Mouse (Mus musculus) MN1 (cell line): ENCODE measurements around the gene Ghdc.
"Not testable (repeated sequence)": the region's sequence is repeated elsewhere in the genome, so short reads cannot be mapped to it uniquely, and the experiment has no call there.

Experiments
- DNase-seq: peaks from one replicate; pipeline ENCODE4 v3.0.0-alpha.2; 2016; ENCODE audit warnings: low spot score

The Ghdc gene

DNA sequence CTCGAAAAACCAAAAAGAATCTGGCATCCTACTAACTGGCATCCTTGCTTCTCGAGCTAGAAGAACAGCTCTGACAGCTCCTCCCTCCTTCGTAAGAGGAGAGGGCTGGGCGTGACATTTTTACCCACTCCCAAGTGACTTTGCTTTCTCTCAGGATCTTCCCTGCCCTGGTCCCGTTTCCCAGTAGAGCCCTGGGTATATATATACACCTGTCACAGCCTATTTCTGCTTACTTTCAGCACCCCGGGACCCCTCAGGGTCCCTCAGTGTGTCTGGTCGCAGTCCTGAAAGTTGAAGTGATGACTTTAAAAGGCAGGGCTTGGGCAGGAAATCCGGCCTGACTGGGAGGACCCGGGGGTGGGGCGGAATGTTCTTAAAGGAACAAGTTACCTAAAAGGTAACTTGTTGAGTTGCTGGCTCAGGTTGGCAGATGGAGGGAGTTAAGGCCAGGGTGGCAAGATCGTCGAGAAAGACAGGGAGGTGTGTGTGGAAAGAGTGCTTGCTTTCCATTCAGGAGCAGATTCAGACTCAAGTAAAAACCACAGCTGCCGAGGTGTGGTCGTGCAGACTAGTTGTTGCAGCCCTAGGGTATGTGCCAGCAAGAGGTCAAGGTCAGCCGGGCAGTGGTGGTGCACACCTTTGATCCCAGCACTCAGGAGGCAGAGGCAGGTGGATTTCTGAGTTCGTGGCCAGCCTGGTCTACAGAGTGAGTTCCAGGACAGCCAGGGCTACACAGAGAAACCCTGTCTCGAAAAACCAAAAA lies at the start of gene Ghdc:
Gene Ghdc (minus strand): TSS at position 312 of the 763 bp plus-strand sequence.
- DNase-seq: peak; percentile 76

DNA sequence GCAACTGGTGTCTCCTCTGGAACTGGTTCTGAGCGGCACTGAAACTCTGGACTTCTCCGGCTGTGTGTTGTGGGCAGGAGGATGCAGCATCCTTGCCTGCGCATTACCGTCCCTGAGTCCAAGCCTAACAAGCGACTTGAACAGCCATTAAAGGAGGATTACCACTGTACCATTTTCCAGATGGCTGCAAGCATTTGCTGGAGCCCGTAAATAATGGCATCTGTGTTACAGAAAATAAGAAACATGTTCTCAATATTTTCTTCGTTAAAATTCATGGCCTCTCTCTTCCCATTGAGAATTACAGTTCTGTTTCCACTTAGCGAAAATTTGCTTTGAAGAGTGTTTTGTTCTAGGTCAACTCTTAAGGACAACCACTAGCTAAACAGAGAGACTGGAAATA lies 49.3 kb upstream of the Ghdc start:
- no peak for DNase-seq

DNA sequence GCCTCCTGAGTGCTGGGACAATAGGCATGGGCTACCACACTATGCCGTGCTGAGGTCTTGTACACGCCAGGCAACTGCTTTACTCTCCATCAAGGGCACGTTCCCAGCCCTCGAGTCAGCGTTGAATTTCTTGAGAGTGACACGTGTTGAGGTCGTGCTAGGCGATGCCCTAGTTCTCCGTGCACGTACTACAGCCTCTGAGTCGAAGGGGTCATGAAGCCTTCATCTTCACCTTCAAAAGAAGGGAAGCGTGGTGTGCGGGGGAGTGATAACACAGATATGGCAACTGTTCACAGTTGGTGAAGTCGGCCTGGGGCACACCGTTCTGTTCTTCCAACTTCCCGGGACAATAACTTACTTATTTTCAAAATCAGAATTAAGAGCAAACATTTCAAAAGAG lies 48.9 kb upstream of the Ghdc start:
- no peak for DNase-seq

DNA sequence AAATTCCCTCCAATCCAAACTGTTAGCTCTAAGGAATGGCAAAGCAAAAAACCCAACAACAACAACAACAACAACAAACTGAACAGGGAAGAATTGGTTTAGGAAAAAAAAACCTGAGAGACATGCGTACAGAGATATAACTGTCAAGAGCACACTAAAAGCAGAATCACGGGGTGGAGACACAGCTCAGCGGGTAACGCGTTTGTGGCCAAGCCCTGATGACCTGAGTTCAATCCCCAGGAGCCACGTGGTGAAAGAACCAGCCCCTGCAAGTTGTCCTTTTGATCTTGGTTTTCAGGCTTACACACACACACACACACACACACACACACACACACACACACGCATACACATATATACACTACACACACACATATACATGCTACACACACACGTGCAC lies 48.3 kb upstream of the Ghdc start:
- no peak for DNase-seq

DNA sequence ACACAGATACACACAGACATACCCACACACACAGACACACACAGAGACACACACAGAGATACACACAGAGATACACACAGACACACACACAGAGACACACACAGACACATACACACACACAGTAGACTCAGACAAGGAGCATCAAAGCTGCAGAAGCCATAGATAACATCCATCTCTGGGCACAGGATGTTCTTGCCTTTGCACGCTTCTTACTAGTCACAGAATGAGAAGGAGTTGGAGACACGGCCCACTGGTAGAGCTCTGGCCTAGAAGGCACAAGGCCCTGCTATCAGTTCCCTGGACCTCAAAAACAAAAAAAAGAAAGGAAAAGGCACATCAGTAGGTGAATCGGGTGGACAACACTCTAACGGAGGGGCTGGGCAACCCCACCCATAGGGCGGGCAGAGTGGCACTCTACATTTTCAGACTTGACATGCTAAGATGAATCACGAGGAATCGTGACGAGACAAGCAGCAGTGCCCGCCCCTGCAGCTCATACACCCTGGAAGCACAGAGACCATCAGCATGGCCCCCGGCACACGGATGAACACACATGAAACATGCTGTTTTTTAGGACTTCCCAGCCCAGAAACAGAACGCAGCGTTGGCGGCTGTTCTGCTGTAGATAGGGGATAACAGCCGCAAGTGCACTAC lies 47.7 kb upstream of the Ghdc start:
- no peak for DNase-seq

DNA sequence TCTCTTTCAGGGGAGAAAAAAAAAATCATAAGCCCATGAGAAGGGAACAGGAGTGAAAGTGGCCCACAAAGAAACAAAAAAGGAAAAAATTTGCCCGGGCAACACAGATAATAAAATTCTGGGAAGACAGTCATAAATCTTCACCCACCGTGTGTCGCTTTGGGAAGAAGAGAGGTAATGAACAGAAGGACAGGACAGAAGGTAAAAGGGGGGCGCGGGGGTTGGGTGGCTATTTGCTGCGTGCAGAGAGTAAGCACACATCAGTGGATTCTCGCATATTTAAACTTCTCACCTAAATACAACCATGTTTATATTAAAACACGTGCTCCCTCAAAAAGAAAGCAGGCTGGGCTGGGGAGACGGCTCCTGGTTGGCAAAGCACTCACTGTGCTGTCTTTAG lies 46.6 kb upstream of the Ghdc start:
- no peak for DNase-seq

DNA sequence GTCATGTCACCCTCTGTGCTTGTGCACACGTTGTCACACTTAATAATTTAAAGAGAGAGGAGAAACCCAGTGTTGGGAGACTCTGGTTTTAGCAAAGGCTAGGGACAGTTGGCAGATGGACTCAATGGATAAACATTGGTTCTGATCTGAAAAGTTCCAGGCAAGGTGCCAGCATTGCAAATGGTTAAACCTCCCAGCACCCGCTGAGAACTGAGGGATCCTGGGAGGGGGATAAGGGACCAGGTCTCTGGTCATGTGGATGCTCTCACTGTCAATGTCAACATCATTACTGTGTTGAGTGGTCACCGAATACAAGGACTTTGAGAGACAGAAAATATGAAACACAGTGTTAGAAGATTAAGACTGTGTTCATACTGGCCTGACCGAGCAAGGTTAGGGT lies 46.0 kb upstream of the Ghdc start:
- peak; percentile 8 for DNase-seq

DNA sequence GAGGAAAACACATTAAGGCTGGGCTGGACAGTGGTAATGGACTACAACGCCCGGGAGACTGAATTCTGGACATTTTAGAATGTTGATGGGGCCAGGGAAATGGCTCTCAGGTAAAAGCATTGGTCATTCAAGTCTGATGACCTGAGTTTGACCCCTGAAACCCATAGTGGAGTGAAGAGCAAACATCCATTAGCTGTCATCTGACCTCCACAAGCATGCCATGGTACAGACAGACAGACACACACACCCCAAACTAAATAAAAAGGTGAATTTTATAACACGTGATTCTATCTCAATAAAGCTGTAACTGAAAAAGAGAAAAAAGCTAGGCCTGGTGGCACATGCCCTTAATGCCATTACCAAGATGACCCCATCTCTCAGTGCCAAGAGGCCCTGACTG lies 45.6 kb upstream of the Ghdc start:
- no peak for DNase-seq

DNA sequence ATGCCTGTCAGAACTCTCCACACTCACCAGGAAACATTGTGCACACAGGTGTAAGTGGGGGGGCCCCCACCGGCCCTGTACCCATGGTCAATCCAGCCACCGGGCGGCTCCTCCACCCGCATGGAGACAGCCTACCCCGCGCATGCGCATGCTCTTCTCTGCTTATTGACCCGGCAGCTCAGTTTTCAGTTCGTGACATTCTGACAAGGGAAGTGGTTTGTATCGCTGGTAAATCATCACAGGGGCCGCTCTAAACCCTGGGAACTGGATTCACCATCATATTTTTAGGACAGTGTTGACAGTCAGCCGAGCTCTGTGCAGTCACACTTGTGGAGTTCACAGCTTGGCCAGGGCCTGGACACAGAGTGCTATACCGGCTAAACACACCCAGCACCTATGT lies 43.7 kb upstream of the Ghdc start:
- DNase-seq: no peak

DNA sequence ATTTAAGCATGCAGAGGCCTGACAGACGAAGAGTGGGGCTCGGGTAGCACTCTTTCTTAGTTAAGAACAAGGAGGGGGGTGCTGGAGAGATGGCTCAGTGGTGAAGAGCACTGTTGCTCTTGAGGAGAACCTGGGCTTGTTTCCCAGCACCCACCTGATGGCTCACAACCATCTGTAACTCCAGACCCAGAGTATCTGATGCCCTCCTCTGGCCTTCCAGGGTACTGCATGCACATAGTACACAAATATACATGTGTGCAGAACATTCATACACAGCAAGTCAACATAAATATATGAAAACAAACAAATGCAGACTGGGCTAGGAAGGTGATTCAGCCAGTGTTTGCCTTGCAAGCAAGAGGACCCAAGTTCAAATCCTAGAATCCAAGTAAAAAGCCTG lies 40.4 kb upstream of the Ghdc start:
- DNase-seq: no peak

DNA sequence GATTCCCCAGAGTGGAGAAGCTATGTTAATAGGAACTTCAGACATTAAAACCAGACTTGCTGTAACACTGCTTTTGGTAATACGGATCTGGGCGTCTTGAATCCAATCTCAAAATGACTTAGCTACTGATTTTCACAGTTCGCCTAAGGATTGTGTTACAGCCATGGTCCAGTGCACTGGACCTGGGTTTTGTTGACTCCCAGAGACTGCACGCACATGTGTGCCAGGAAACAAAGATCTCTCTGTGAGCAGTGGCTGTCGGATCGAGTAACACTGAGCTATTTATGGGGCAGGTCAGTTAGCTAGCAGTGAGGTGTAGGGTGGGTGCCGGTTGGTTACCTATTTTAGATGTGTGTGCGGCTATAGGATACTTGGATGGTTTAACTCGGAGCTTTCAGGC lies 39.8 kb upstream of the Ghdc start:
- DNase-seq: no peak

DNA sequence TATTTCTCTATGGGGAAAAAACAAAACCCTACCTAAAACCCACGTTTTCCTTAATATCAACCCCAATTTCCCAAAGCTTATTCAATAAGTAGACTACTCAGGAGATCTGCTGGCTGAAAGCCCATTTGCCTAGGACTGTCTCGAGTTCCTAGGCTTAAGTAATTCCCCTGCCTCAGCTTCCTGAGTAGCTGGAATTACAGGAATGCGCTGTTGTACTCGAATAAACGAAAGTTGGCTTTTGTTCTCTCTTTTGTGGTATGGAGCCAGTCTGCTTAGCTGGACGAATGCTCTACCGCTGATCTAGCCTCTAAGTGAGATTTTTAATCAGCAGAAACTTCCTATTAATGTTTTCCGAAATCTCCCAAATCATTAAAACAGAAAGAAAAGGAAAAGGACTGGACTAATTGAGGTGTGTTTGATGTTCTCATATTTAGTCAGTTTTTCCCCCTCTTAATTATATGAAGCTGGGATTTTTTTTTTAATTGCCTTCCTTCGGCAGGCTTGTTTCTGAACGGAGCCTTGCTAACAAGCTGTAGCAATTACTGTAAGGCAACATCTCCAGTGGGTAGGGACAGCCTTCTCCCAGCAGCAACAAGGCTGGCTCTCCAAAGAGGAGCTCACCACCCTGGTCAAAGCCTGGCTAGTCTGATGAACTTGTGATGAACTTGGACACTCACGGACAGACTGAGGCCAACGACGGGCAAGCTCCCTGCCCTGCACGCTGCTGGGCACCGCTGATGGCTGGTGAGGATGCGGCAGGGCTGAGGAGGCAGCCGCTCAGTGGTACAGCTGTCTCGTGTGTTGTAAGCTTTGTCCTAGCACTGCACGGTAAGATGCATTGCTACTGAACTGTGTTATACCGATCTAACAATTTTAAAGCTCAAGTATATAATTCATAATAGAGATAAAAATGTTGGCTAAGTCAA lies 35.9 kb upstream of the Ghdc start:
- no peak for DNase-seq

DNA sequence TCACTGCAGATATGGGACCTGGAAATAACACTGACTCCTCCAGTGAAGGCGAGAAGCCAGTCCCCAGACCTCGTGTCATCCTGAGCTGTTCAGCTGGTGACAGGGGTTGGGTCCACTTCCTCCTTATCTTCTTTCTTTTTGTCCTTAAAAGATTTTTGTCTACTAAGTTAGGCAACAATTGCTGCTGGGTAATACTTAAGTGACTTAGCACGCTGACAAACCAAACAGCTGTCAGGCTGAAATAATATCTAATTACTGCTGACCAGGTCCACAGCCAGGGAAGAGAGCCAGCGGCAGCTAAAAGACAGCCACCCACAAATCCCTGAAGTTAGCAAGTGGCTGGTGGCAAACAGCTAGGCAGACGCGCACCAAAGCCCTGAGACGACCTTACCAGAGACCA lies 34.8 kb upstream of the Ghdc start:
- peak; percentile 39 for DNase-seq

DNA sequence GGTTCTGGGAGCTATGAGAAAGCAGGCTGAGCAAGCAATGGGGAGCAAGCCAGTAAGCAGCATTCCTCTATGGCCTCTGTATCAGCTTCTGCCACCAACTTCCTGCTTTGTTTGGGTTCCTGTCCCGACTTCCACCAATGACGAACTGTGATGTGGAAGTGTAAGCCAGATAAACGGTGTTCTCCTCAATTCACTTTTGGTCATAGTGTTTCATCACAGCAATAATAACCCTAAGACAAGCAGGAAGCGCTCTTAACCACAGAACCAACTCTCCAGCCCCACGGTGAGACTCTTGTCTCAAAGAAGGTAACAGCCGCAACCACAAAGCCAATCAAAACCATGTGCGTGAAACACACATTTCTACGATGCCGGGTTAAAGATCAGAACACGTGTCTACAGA lies 33.7 kb upstream of the Ghdc start:
- no peak for DNase-seq

DNA sequence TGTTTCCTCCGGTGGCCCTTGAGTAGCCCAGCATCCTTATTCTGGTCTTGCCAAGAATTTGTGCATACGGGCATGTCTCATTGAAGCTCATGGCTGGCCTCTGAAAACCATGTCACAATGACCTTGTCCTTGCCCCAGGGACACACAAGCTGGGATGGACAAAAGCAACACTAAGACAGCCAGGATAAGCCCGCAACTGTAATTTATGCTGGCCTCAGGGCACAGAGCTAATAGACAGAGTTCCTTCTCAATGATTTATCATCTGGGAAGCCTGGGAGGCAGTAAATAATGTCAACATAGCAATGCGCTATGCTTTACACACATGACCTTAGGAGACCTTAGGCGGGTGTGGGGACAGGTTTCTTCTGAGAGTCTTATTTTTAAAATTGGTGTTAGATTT lies 28.7 kb upstream of the Ghdc start:
- DNase-seq: no peak

DNA sequence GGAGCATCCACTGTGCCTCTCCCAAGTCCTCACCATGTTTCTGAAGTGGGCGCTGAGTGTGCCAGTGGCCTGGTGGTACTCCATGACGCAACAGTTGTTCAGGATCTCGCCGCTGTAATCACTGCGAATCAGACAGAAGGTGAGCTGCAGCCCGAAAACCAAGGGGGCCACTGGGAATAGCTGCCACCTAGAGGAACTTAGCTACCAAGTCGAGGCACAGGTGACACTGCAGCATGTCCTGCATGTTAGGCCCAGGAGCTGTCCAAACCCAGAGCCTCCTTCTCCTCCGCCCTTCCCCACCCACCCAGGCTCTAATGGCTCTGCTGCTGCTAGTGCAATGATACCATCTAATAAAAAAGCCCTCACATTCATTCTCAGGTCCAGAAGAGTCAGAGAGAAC lies 25.8 kb upstream of the Ghdc start:
- DNase-seq: no peak

DNA sequence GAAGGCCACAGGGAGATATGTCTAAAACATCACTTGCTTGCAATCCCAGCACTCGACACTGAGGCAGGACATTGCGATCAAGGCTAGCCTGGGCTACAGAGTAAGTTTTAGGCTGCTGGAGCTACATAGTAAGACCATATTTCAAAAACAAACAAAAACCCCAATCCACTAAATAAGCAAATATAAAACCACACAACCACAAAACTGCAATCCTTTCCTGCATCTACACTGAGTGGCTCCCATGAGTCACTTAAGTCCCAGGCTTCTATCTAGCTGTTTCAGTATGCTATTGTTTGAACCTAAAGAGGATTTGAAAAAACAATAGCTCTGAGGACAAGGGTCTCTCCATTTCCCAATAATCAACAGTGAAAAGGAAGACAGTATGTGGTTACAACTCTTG lies 24.6 kb upstream of the Ghdc start:
- DNase-seq: no peak

DNA sequence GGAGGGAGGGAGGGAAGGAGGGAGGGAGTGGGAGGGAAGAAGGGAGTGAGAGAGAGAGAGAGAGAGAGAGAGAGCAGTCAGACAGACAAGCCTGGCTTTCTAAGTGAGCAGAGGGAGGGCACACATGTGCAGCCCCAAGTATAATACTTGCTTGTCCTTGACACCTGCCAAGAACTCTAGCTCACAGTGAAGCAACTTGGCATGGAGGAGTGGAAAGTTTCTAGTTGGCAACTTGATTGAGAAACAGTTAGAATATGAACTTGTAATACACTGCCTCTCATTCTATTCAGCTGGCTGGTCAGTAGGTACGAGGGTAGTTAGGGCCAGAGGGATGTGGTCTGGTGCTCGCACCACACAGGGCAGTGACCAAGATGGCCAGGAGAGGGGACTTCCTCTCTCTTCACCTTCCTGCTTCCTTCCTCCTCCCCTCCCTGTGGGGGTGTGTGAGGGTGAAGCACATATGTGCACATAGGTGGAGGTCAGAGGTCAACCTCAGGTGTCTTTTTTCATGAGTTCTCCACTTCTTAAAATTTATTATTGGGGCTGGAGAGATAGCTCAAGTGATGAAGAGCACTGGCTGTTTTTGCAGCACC lies 20.8 kb upstream of the Ghdc start:
- no peak for DNase-seq

DNA sequence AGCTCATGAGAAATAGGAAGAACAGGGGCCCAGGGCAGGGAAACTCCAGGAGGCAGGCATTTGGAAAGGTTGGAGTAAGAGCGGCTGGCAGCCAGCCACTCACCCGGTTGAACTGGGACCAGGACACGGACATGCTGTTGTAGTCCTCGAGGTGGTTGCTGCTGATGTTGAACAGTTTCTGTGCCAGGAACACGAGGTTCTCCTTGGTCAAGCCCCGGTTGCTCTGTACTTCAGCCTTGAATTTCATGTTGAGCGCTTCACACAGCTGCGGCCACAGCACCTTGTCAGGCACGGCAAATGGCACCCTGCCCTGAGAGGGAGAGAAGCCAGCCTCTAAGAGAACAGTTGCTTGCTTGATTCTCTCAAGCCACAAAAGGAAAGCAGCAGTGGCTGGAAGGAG lies 19.9 kb upstream of the Ghdc start:
- DNase-seq: not testable (repeated sequence)

DNA sequence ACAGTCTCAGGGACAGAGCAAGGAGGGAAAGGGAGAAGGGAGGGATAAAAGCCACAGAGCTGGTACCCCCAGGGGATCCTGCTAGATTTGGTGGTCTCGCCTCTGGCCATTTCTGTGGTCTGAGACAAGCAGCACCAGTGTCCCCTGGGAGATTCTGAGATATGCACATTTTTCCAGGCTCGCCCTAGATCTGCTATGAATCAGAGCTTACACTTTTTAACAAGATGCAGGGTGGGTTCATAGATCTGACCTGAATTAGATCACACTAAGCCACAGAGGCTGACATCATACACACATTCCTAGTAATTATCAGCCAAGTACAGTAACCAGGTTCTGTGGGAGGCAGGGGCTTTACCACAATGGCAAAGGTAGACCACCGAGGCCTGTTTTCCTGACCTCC lies 18.9 kb upstream of the Ghdc start:
- no peak for DNase-seq

DNA sequence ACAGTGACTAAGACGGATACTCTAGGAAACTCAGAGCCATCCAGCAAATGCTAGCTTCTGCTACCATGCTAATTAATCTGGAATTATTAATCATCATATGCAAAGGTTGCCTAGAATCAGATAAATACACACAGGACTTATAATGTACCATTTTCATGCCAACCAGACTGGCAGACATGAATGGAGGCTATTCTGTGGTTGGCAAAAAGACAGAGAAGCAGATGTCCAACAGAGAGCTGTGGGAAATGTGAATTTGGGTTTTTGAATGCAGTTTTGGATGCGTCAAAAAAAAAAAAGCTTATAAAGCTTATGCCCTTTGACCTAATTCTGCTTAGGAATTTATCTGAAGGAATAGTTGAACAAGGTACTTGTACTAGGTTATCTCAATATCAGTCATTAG lies 15.0 kb upstream of the Ghdc start:
- no peak for DNase-seq

DNA sequence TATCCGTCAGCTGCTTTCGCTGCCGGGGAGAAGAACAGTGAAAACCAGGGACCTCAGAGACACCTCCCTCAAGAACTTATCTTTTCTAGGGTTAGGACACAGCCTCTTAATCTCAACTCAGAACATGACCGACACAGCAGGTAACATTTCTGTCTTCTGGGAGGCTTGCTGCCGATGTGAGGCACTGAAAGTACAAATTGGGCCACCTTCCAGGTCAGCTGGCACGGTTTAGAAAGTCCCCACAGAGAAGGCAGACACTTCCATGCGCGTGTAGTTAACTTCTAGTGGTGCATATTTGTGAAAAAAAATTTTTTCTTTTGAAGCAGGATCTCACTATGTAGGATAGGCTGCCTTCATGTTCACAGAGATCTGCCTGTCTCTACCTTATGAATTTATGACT lies 13.5 kb upstream of the Ghdc start:
- no peak for DNase-seq

DNA sequence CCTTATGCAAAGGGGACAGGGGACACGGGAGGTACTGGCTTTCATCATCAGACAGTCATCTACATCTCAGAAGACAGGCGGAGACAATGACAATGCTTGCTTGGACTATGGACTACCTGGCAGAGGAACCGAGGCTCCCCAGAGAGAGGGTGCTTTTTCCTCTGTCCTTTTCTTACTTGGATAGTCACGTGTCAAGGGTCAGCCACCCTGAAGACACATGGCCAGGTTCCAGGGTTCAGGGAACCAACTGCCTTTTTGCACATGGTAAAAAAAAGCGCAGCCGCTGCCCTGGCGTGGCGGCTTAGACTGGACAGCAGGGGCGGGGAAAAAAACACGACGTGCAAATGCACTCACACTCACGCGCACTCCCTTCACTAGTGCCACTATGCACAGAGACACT lies 11.8 kb upstream of the Ghdc start:
- no peak for DNase-seq
